Mouse (Mus musculus): Measurements from ENCODE around the gene Tox2.

Tox2 gene

DNA sequence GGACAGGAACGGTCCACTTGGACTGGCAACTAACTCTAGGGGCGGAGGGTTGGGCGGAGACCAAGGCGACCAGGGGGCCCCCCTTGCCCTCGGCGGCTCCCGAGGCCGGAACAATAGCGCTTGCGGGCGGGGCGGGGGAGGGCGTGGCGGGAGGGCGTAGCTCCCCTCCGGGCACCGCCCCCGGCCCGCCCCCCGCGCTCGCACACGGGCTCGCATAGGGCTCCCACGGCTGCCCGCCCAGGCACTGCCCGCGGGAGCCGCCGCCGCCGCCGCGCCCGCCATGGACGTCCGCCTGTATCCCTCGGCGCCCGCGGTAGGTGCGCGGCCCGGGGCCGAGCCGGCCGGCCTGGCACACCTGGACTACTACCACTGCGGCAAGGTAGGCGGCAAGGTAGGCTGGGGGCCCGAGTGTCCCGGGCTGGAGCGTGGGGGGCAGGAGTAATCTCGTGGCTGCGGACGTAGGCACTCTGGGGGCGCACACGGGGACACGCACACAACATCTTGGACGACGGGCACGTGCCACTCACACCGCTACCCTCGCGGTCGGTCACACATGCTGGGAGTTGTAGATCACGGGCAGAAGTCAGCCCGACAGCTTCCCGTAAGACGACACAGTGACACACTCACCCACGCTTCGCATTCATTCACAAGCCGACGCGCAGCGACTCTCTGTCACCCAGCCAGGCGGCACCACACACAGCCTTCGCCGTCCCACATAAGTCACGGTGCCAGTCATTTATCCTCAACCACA, at the start of gene Tox2:
Gene Tox2, plus strand, starts transcription at position 242 of the 751 bp plus-strand sequence.
- in situ Hi-C loops (cut with MboI; ENCODE audit: low sequenced_read_pairs) = no loop called here

DNA sequence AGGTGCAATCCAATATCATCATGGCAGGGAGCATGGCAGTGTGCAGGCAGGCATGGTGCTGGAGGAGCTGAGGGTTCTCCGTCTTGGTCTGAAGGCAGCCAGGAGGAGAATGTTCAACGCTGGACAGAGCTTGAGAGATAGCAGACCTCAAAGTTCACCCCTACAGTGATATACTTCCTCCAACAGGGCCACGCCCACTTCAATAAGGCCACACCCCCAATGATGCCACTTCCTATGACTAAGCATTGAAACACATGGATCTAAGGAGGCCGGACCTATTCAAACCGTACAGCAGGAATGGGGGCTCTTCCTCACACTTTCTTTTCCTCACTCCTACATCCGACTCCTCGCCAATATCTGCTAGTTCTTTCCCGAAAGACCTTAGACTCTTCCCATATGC, 48.3 kb upstream of the Tox2 start:
- in situ Hi-C loops (cut with MboI; ENCODE audit: low sequenced_read_pairs) = no loop called here

DNA sequence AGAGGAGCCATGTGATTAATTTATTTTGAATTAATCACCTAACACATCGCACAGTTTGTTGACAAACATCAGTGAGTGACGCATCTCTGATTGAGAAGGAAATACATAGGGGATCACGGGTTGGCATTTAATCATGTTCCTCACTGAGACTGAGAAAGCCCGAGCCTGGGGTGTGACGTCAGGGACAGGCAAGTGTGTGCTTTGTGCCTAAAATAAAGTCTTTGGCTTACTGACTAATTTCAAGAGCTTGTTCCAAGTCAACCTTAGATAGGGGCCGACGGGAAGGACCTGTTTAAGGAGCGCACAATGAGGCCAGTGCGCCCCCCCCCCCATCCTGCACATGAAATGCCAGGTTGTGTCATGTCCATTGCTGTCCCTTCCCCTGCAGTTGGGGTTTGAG, 43.9 kb upstream of the Tox2 start:
- in situ Hi-C loops (cut with MboI; ENCODE audit: low sequenced_read_pairs) = no loop called here

DNA sequence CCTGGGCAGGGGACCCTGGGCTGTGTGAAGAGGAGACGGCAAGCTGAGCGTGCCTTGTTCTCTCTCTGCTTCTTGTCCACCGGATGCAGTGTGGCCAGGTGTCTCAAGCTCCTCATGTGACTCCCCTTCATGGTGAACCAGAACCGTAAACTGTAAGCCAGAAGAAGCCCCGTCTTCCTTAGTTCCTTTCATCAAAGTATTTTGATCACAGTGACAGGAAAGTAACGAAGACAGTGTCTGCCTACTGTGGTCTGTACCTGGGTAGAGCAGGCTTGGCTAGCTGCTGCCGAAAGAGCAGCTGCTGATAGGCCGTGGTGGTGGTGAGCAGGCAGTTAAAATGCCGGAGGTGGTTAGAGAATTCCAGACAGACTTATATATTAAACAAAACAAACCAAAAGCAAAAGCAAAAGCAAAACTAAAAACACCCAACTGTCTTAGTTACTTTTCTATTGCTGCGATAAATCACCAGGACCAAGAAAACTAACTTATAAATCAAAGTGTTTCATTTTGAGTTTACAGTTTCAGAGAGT, 38.4 kb upstream of the Tox2 start:
- in situ Hi-C loops (cut with MboI; ENCODE audit: low sequenced_read_pairs) = no loop called here

DNA sequence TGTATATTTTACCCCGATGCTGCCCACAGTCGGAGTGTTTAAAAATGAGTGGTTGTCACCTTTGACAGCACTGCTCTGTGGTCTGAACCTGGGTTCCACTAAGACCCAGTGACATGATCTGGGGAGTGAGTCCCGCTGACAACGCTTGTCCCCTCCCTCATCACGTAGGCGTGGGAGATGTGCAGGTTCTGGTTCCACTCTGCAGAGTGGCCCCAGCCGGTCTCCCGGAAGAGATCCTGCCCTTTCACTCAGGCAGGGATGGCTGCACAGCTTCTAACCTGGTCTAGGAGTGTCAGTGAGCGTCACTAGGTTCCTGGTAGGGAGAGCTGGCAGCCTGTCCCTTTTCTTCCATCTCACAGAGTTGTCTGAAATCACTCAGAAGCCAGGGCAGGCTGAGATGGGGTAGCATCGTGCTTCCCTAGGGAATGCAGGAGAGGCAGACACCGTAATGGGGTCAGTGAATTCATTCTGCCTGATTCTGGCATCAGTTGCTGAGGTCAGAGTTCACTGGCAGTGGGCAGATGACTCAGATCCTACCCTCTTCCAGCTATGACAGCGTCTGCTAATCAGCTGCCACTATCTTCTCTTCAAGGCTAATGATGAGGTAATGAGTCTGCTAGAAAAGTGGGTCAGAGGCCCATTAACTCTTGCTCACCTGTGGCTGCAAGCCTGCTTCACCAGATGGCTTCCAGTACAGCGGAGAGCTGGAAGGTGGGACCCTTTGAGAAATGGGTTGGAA, 36.7 kb upstream of the Tox2 start:
- in situ Hi-C loops (cut with MboI; ENCODE audit: low sequenced_read_pairs) = no loop called here

DNA sequence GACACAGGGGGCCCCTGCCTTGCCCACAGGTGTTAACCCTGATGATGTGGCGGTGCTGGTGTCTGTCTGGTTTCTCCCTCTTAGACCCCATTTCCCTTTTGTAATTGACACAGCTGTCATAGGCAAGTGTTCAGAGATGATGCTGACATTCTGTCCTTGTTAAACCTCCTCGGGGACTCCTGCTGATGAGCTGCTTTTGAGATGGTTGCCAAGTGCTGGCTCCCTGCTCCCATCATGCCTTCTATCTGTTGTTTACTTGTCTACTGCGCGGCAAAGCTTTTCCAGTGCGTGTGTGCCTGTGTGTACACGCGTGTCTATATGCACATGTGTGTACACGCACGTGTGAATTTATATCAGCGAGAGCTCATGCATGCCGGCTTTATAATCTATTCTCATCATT, 31.0 kb upstream of the Tox2 start:
- in situ Hi-C loops (cut with MboI; ENCODE audit: low sequenced_read_pairs) = no loop called here

DNA sequence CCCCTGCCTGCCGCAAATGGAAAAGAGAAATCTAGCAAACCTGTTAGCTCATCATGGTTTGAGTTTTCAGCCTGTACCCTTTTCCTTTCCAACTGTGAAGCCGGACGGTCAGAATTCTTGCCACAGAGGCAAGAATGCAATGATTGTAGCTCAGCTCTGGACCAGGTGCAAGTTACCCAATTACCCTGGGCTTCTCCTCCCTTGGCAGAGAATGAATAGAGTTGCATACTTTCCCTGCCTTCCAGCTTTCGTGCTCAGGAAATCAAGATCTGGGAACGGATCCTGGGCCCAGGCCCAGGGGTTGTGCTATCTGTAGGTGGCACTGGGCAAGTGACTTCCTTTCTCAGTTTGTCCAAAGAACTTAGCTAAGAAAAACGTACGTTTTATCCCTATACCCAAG, 28.9 kb upstream of the Tox2 start:
- in situ Hi-C loops (cut with MboI; ENCODE audit: low sequenced_read_pairs) = no loop called here

DNA sequence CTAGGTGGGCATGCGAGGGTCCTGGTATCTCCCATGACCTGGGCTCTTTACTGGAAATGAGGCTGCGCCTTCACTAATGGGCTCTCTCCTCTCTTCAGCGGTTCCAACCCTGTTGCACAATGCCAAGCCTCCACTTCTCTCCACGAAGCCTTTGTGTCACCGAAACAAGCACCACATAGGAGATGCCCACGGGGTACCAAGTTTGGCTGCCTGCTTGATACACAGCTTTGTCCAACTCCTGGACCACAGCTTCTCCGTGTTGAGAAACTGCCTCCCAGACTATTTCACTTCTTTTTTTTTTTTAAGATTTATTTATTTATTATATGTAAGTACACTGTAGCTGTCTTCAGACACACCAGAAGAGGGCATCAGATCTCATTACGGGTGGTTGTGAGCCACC, 27.1 kb upstream of the Tox2 start:
- in situ Hi-C loops (cut with MboI; ENCODE audit: low sequenced_read_pairs) = no loop called here

DNA sequence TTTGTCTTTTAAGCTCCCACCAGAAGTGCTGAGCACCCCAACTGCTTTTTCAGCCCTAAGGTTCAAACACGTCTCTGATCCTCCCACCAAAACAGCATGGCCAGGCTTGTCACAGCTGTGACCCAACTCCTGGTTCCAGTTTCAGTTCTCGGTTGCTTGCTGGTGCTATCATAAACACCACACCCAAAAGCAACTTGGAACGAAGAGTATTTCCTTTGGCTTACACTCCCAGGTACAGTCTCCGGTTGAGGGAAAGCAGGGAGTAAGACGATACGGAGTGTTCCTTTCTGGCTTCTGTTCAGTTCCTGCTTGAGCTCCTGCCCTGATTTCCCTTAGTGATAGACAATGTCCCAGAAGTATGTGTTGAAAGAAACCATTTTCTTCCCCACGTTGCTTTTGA, 26.4 kb upstream of the Tox2 start:
- in situ Hi-C loops (cut with MboI; ENCODE audit: low sequenced_read_pairs) = no loop called here

DNA sequence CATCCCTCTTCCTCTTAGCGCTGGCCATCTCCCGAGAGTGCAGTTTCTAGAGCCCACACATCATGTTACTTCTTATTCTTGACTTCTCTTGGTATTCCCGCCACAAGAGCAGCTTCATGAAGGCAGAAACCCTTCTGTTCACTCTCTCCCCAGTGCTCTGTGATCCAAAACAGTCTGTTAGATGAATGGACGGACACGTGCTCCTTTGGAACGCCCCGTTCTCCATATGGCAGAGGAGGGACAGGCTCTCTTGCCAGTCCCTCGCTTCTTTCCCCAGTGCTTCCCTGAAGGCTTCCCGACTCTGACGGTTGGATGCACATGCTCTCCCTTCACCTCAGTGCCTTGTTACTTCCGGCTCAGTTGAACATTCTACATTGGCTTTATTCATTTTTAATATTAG, 15.4 kb upstream of the Tox2 start:
- in situ Hi-C loops (cut with MboI; ENCODE audit: low sequenced_read_pairs) = no loop called here

DNA sequence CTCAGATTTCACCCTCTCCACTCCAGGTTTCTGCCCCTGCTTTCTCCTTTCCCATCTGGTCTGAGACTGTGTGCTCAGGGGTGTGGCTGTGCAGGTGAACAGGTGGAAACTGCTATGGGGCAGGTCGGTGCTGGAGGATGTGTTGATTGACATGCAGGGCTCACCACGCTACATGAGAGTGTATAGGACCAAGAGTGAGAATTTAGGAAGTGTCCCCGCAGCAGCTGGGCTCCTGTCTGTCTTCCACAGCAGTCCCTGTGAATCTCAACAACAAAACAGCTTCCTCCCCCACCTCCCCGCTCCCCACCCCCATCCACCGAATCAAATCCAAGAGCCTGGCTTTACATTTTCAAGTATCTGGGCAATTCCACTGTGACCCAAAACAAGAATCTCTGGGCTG, 13.3 kb upstream of the Tox2 start:
- in situ Hi-C loops (cut with MboI; ENCODE audit: low sequenced_read_pairs) = no loop called here

DNA sequence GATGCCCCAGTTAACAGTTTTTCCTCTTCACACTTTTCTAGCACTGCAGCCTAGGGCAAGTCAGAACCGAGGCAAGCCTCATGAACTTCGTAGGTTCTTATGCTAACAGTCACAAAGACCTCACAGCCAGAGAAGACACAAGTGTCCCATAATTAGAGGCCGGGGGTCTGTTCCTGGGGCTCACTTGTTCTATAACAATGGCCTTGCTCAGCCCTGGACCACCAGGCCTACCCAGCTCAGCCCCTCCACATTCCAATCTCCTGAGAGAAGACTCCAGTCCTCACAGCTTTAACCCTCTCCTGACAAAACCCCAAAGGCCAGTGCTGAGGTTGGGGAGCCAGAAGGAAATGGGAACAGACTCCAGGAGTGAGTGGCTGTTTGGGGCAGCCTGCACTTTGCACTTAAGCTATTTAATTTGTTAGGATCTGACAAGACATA, 12.9 kb upstream of the Tox2 start:
- in situ Hi-C loops (cut with MboI; ENCODE audit: low sequenced_read_pairs) = no loop called here

DNA sequence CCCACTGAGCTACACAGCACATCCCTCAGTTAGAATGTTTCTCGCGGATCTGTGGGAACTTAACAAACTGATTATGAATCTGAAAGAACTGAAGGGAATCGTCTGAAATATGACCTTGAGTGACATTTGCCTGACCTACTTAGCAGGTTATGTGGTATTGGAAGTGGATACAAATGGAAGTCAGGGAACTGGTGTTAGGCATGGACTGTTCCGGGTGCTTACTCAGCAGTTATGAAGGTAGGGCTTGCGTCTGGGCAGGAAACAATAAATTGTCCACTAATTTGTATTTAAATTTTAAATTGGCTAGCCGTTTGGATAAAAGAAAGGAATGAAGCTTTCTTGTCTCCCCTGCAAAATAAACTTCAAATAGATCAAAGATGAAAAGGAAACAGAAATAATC, 10.4 kb upstream of the Tox2 start:
- in situ Hi-C loops (cut with MboI; ENCODE audit: low sequenced_read_pairs) = no loop called here

DNA sequence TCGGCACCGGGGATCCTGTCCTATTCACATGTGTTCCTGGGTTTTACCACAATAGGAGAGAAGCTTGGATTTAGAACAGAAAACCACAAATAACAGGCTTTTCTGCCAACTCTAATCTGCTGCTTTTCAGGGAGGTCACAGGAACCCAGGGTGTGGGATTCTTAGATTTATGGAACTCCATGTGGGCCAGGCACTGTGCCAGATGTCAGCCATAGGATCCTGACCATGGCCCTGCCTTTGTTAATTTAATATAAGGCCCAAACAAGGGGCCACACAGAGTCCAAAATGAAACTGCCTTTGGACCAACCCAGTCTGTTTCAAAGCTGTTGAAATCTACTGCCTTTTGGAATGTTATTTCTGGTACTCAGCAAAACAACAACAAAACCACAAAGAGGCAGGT, 8.9 kb upstream of the Tox2 start:
- in situ Hi-C loops (cut with MboI; ENCODE audit: low sequenced_read_pairs) = no loop called here

DNA sequence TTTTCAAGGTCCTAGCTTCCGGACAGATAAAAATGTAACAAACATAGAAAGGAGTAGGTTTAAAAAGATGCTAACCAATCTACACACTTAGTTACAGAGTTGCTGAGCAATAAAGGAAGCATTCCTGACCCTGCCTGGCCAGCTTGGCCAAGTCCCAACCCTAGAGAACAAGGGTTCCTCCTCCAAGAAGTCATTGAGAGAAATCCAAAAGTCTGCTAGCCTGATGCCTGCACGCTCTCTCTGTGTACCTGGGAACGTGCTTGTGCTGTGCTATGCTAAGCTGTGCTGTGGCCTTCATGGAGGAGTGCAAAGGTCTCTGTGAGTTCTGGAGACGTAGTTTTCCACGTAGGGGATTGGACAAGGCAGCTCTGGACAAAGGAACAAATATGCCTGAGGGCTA, 8.4 kb upstream of the Tox2 start:
- in situ Hi-C loops (cut with MboI; ENCODE audit: low sequenced_read_pairs) = no loop called here

DNA sequence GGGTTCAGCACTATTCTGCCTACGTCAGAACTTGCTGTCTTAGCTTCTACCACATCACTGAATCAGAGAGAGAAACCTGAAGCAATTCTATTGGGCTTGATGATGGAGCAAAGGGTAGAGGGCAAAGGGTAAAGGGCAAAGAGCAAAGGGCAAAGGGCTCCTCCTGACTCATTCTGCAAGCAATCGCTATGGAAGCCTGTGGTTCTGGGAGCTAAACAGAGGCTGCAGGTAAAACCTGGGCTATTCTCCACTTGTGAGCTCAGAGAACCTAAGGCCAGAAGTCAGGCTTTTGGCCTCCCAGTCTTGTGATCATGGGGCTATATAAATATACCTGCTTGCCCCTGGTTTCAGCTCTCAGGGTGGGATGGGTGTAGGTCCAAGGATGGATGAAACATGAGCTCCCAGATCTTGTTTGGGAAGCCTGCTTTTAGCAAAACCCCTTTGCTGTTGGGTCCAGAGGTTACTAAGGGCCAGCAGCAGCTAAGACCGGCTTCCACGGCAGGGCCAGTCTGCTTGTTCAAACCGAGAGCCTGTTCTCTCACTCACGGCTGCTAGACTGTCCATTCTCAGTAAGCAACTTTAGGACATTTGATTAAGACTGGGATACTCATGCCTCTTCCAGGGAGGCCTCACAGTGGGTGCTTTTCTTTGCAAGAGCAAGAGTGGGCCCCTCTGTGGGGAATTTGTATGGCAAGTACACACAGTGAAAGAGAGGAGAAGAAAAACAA, 7.7 kb upstream of the Tox2 start:
- in situ Hi-C loops (cut with MboI; ENCODE audit: low sequenced_read_pairs) = no loop called here

DNA sequence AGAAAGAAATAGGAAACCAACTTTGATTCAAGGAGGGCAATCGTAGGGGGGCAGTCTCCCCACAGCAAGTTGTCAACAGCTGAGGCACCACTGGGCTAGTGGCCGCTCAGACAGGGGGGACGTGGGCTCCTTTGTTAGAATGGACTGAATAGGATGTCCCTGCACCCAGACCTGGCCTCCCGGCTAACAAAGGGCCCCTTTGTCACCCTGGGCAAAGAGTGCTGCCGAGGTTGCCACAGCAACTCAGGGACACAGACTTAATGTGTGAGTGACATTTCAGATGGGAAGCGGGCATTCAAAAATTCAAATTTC, 7.1 kb upstream of the Tox2 start:
- in situ Hi-C loops (cut with MboI; ENCODE audit: low sequenced_read_pairs) = no loop called here

DNA sequence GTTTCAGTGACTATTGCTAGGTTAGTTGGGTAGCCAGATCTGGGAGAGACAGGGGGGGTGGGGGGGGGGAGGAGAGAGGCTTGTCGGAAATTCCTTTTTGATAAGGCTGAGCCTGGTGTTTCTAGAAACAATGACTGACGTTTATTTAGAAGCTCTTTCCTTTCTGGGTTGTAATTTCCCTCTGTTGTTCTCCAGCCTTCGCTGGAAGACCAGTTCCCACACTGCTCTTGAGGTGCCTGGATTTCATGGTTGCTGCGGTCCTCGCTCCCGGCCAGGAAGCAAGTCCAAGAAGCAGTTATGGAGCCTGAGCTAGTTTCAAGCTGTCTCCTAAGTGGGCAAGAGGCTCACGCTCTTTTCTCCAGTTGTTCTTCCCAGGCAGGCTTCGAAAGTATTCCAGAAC, 1.0 kb upstream of the Tox2 start:
- in situ Hi-C loops (cut with MboI; ENCODE audit: low sequenced_read_pairs) = no loop called here

DNA sequence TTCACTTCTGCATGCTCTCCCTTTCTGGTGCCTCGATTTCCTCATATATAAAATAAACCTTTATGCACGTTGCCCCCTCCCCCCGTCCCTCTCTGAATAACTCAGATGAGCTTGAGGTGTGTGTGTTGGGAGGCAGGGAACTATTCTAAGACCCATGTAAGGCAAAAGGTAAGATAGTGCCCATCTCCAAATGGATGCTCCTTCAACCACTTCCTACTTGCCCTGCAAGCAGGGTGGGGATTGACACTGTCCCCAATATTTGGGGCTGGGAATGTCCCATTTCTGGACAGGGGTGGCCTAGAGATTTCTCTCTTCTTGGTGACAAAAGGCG, 407 bp upstream of the Tox2 start:
- in situ Hi-C loops (cut with MboI; ENCODE audit: low sequenced_read_pairs) = no loop called here

DNA sequence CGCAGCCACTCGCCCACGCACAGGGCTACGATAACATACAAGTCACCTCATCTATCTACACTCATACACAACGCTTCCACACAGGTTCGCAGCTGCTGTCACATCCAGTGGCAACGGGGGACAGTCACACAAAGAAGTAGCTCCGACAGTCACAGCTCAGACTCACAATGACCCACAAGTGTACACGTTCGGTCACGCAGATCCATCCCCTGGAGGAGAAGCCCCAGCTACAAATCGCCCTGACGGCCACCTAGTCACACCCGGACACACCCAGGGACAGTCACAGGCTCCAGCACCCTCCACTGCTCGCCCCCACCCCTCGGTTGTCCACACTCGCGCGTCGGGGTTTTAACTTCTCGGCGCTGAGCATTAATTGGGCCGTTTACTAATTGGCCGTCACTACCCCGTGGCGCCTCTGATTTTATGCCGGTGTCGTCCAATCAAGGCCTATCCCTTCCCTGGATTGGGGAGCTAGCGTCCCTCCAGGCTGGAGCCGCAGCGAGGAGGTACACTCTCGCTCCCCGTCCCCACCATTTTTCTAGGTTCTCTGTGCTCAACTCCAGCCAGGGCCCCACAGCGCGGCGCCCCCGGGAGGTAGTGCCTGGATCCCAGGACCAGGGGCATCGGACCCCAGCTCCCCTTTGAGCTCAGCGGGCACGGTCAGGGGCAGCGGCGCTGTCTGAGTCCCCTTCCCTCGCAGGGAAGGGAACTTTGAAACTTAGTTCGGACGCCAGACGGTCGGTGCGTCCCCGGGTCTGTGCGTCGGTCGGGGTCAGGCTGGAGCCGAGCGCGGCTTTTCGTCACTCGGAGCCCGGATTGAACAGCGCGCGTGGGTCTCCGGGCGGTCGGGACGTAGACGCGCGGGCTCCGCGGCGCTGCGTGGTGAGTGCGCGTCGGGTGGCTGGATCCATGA, 966 bp downstream of the Tox2 start:
- in situ Hi-C loops (cut with MboI; ENCODE audit: low sequenced_read_pairs) = no loop called here

Data from CH12F3 (cell line).